Mouse (Mus musculus) right cerebral cortex, postnatal 25 days (tissue): ENCODE results near the gene Cacna2d3.

Source experiments
- DNase-seq: peaks from one replicate; pipeline ENCODE4 v3.0.0; 2022

Gene Cacna2d3

DNA sequence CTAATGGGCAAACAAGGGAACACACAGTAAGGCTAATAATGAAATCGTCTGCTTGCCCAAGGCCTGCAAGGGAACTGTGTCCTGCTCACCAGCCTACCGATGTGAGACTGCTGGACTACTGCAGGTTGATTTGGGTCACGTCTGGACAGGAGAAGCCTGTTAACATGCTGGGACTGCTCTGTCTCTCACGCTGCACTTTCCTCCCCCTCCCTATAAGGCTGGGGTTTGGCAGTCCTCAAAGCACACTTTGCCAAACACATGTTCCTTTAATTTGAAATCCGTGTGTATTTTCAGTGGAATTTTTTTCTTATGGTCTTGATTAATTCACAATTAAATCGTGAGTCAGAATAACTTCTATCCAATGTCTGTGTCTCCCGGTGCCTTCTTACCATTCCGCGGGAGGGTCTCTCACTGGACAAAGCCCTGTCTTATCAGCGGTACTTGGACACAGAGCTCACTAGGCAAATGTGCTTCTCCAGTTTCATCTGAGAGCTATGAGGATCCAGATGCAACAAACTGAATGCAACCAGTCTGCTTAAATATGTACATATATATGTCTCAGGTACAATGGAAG, 584.6 kb downstream of the Cacna2d3 start:
- DNase-seq: no peak

DNA sequence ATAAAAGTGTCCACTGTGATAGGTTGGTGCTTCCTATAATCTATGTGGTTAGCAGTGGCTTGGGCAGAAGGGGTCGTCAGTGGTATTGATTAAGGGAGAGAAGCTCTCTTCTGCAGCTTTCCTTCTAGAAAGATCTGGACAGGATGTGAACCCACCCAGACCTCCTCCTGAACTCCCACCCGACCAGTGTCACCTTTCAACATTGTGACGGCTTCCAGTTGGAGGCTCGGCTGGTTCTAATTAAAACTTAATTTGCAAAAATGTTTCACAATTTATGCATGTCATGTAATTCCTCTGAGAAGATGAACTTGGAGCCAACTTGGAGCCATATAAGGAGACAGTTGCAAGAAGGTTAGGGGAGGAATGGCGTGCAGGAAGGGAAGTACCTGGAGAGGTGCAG, 586.8 kb downstream of the Cacna2d3 start:
- DNase-seq: no peak

DNA sequence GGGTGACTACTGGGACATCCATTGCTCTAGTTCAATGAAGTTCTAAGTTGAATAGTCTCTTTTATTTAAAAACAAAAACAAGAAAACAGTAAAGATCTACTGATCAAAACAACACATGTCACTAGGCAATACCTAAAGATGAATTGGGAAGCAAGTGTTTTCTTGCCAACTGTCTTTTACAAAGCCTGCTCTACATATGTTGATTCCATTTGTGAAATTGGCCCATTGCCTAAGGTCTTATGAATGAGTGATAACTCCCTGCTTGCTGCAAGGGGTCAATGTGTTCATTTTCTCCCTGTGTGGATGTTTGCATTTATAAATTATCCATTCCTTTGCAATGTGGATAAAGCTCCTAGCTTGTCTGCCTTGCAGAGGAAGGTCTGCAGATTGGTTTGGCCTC, 591.2 kb downstream of the Cacna2d3 start:
- DNase-seq: no peak

DNA sequence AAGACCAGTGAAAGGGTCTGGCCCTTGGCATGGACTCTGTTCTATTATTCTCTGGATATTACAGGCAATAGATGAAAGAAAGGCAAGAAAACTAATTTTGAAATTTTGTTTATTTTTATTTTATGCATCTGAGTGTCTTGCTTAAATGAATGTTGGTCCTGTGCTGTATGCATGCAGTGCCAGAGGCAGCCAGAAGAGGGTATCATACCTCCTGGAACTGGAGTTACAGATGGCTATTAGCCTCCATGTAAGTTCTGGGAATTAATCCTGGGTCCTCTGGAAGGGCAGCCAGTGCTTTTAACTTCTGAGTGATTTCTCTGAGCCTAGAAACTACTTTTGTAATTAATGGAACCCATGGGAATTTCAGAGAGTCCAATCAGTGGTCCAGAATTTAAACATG, 597.8 kb downstream of the Cacna2d3 start:
- no peak for DNase-seq

DNA sequence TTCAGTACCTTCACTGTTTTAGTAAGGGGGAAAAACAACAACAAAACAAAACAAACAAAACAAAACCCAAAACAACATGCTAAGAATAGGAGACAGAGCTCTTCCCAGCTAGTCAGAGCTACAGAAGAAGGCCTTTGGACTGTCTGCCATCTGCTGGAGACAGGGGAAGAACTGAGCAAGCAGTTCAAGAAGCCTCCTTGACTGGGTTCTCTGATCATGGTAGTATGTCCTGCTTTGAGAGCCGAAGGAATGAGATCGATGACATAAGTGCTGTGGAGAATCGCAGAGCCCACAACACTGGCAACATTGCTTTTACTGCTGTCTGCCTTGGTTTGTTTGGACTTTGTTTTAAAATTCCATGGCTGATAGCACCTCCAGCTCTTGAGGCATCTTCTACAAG, 598.9 kb downstream of the Cacna2d3 start:
- no peak for DNase-seq

DNA sequence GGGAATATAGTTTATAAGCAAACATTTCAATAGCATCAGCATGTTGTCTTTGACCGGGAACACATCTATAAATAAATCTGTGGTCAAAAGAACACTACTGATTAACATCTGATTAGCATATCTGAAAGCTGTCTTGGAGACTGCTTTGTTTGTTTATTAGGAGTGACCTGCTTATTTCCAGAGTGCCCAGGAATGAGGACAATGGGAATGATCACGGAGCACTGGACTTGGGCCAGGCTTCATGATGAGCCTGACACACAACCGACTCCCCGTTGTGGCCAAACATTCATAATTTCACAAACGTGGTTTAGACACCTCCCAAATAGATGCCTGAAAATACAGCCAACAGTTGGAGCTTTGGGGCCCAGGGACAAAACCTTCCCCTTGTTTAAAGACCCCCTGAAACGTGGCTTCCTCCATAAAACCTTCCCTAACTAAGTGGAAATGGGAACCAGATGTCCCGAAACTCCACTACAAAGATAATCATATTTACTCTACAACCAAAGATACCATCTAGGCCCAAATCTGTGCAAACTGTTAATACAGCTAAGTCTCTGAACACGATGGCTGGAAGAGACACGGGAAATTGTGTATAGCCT, 607.7 kb downstream of the Cacna2d3 start:
- DNase-seq: no peak

DNA sequence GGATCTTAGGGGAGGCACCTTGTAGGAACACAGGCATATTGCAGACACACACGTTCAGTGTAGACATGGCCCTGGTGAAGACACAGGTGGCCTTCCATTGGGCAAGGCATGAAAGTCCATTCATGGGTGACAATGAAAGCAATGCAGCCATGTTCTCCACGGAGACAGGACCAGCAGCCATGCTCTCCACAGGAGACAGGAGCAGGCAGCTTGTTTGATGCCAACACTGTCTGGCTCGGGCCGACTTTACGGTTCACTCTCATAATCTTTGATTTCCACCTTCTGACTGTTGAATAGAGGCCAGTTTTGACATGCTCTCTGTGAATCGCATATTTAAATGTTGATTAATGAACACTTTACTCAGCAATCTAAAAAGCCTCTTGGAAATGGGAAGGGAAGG, 610.0 kb downstream of the Cacna2d3 start:
- DNase-seq: no peak

DNA sequence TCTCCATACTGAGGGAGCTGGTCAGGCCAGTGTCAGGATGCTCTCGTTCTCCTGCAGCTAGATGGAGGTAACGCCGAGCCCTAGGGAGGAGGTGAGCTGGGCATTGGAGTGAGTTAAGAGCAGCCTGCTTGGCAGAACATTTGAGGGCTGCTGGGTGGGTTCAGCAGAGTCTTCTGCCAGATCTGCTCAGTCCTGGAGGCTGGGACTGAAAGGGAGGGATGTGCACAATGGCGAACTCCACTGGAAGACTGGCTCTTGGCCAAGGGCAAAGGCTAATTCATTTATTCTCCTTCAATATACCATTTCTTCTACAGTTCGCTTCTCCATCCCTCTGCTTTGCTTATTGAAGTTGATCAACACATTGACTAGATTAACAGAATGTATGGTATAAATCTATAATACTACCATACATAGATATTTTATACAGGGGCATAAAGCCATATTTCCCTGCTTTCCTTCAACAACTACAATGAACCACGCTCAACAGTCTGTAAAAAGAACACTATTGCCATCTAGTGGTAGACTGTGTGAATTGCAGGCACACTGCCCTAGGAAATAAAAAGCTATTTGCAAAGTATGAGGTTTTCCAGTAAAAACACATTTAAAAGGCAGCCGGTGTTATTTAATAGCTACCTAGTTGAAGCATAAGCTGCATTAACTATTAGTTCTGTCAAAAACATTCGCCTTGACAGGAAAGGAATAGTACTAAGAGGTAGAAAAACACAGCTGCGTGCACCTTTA, 611.1 kb downstream of the Cacna2d3 start:
- no peak for DNase-seq

DNA sequence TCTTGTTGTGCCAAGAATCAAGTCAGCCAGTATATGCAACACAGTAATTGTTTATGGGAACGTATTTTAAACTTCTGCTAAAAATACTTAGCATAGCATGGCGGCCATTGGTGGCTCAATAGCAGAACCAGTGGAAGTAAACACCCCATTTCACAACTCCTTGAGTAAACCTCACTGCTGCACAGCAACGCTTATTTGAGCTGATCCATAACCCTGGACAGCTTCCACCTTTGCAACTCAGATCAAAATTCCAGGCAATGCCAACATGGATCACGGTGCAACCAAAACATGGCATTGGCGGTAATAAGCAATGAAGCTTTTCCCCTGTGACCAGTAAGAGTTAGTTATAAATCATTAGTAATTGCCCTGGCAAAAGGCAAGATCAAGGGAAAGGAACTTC, 614.2 kb downstream of the Cacna2d3 start:
- no peak for DNase-seq

DNA sequence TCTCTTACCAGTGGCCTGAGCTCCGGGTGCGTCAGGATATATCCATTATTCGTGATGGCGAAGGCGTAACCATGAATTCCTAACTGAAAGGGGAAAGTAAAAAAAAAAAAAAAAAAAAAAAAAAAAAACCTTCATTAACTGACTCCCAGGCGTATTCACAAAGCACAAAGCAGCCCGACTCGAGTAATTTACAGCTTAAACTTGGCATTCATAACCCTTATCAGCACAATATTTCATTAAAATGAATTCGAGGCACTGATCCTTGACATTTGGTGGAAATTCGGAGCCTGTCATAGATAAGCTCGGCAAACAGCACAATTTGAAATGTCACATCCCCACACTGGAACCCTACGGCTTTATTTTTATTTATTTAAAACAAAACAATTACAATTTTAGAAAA, 623.9 kb downstream of the Cacna2d3 start:
- no peak for DNase-seq

DNA sequence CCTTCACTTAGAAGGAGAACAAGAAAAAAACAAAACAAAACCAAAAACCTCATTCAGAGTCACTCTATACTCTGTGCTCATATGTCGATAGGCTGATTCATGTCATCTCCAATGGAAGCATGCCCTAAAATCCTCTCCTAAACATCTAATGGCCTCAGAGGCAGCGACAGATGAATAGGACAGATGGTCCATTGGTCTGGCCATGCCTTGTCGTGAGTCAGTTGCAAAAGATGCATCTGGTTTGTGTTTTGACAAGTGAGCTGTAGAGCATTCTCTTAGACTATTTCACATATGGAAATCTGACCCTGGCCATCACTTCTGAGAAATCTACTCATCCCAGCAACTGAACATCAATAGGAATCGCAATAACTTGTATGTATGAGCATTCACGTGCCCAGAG, 626.2 kb downstream of the Cacna2d3 start:
- DNase-seq: no peak

DNA sequence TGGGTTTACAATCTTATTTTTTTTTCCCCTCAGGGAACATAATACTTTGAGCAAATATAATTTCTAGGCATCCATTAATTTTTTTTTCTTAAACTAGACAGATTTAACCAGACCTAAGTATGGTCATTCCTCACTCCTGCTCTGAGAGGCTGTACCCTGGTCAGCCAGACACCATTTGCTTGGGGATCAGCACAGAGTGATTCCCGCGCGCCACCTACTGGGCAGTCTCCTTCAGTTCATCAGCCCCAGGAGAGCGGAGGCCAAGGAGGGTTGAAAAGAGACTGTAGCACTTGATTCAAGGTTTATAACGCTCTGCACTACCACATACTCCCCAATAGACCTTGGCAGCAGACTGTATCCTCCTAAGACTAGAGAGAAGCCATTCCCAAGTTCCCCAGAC, 631.6 kb downstream of the Cacna2d3 start:
- peak; percentile 62 for DNase-seq

DNA sequence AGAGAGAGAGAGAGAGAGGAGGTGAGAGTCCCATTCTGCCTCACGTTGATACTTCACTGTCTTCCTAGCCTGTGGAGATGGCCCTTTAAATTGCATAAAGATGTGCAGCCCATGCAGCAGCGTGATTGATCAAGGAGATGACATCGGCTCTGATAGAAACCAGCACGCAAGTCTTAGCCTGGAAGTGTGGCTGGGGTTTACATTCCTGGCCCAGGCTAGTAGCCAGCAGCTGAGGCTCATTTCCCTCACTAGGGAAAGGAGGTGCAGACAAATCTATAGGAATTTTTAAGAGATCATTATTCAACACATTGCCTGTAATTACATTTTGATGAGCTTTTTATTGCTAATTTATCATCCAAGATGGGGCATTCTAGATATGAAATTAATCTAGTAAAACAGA, 635.1 kb downstream of the Cacna2d3 start:
- no peak for DNase-seq

DNA sequence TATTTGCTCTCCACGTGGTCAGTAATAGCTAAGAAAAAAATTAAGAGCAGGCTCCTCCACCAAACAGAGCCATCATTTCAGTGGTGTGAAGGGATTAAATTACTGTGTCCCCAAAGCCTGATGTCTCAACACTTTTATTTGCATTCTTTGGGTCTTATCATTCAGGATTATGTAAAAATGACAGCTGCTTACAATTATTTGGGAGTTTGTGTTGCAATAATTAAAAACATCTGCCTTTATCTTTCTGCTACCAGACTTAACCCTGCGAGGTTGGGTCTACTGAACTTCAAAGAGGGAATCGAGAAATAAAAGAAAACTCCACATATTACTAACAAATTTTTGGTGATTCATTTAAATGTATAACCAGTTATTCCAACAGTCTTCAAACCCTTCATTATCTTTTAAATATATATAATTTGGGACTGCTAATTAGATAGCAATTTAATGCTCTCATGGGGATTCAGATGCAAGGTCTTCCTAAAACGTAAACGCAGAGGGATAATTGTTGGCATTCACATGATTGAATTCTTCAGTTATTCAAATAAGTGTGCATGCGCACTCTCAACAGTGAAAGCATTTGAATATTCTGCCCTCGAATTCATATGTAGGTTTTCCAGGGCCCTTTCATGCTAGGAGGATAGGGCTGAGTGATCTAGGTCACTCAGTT, 636.0 kb downstream of the Cacna2d3 start:
- DNase-seq: no peak

DNA sequence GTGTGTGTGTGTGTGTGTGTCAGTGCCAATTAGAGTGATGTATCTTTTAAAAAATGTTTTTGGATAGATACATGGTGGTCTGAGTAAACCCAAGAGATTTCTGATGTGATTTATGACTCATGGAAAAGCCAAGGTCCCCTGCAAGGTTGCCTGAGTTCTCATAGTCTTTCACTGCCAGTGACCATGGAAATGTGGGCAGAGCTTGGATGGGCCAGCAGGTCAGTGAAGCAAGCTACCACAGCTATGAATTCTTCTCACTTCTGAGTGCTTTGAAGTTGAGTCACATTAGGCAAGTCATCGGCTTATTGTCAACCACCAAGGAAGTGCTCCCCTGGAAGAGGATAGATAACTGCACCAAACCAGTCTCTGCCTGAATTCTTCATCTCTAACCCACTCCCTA, 639.5 kb downstream of the Cacna2d3 start:
- no peak for DNase-seq

DNA sequence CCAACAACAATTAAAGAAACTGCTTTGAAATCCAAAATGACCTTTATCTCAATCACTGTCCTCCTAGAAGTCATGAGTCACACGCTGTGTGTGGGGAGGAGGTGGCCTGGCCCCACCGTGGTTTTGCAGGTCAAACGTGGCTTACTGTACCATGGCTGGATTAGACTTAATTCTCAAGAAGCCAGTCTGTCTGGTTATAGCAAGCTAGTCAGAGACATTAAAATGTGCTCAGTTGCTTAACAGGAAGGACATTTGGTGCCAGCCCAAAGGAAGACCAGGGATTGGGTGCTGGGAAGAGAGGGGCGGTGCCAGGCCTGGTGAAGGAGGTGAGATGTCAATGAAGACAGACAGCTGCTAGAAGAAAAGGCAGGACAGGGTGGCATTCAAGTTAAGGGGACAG, 641.0 kb downstream of the Cacna2d3 start:
- DNase-seq: no peak

DNA sequence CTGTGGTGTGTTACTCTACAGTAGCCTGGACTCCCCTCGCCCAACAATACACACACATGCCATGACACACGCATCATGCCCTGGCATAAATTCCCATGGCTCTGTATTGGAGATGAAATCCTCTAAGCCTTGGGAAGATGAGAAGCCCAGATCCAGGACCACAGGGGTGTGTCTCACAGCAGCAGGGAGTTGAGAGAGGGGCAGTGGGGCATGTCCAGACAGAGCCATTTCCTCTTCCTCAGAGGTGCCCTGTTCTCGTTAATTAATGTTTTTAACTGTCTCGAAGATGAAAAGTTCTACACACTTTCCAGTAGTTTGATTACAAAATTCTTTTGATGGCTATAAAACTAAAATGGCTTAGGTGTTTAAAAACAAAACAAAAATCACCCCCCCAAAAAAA, 641.4 kb downstream of the Cacna2d3 start:
- no peak for DNase-seq

DNA sequence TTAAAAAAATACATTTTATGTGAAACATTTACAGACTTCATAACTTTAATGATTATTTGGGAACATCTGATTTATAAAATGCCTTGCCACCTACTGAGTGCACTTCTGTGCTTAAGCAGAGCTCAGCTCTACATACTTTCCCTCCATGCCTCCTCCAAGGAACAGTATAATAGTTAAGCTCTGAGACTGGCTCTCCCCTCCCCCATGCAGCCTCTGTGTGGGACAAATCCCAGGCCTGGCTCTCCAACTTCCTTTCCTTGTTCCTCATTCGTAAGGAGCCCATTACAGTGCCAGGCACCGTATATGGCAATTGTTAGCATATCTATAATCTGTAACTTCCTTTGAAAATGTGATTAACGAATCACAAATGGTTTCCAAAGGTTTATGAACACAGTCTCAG, 644.2 kb downstream of the Cacna2d3 start:
- no peak for DNase-seq

DNA sequence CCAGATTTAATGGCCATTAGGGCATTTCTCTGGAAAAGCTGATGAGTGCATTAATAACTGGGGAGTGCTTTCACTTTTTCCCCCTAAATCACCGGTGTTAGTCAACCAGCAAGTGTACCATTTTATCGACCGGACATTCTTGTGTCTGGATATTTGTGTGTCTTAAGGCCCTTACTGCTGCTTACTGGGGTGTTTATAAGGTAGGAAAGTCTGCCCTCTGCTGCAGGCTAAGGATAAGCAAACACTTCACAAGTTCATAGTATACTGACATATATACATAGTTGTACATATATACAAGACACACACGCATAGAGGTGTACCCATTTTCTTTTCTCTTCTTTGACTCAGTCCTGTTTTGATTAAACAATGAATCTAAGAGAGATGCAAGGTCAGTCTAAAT, 647.9 kb downstream of the Cacna2d3 start:
- DNase-seq: no peak

DNA sequence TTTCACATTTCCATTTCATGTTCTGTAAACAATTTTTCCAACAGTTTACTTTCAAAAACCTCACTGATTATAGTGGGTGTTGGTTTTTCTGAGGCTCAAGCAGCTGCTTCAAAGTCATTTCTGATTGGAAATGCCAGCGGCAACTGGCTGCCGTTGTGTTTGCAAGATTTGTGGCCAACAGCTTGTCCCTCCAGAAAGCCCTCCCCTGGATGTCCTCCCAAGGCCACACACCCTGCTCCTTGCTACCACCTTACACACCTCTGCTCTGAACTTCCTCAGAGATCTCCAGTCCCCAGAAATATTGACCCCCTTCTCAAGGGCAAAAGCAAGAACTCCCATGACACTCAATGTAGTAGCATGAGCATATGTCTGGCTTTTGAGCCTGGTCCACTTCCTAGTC, 659.0 kb downstream of the Cacna2d3 start:
- DNase-seq: no peak

DNA sequence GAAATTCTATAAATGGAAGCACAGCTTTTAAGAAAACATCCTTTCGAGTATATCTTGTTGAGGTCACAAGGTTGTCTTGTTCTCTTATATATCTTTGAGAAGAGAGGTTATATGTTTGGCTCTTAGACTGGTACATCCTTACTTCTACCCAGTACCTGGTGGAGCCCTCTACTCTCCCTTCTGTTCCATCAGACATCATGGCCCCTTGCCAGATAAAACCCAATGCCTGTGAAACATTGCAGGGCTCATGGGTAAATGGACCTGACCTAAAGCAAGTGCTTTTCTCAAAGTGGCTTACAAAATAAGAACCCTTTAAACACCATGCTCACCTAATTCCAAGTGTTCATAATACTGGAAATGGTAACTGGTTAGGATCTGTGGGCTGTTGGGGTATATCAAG, 660.2 kb downstream of the Cacna2d3 start:
- no peak for DNase-seq

DNA sequence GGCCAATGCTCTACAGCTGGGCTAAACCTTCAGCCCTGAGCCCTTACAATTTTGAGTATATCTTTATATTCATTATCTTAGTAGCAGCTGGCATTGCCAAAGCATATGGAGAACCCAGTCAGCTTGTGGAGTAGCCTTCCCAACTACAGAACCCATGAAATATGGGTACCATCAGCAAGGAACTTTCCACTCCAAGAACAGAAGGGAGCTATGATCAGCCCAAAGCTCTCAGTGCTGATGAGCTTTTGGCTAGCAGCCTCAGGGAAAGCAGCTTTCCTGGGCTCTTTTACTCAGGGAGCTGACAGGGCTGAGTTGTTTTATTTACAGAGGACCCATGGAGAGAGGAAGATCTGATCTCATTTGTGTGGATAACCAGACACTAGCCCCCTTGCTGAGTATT, 661.0 kb downstream of the Cacna2d3 start:
- DNase-seq: no peak

DNA sequence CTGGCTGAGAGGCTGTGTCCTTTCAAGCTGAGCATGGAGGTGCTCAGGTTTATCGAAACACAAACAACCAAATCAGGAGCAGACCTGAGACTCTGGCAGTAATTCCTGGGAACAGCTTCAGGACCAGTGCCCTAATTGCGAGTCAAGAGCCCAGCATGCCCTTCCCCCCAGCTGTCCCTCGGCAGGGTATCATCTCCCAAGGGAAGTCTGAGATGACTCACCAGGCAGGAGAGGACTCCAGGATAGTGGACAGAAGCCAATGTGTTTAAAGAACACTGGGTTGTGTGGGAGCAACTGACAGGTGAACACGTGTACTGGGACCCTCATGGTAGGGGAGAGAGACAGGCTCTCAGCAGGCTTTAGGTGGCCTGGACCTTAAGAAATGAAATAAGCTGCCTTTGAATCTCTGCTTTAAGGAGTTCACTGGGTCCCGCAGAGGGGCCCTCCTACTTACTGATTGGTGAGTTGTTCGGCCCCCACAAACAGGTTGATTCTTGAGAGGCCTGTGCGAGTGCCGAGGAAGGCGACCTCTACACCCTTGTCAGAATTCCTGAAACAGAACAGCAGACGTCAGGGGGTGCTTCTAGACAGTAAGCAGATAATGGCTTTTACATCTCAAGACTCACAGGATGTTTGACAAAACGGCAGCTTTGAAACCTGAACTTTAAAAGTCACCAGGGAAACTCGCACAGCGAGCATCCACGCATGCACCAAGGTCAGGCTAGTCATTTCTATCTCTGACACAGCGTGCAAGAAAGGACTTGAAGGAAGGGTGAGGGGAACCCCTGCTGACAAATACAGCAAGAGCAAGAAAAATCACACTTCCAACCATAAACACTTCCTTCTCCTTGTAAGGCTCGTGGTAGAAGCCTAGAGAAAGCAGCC, 669.5 kb downstream of the Cacna2d3 start:
- no peak for DNase-seq
